Mouse (Mus musculus) G1E (cell line): ENCODE measurements around the gene Adgra1.

ENCODE experiments used
- CTCF ChIP-seq: IDR thresholded peaks from 2 replicates; pipeline ENCODE4 v1.5.1; 2012; ENCODE audit warnings: low read depth, low read length, inconsistent platforms, mixed read lengths
- GATA2 ChIP-seq: IDR thresholded peaks from 2 replicates; pipeline ENCODE4 v1.6.1; 2012; ENCODE audit warnings: low read depth, low read length, inconsistent platforms, borderline replicate concordance
- POLR2AphosphoS5 ChIP-seq: IDR thresholded peaks from 2 replicates; pipeline ENCODE4 v1.6.1; 2012; ENCODE audit warnings: low read depth, low read length, inconsistent platforms; ENCODE audit not compliant: insufficient replicate concordance

GRCm38 (mm10) chr7:139863076-139863475 is 29.1 kb downstream of the Adgra1 start:
- TF ChIP-seq CTCF: no peak
- no peak for TF ChIP-seq GATA2
- TF ChIP-seq POLR2AphosphoS5: no peak
